Mouse (Mus musculus): ENCODE measurements around the gene Gne.

Gne gene

DNA sequence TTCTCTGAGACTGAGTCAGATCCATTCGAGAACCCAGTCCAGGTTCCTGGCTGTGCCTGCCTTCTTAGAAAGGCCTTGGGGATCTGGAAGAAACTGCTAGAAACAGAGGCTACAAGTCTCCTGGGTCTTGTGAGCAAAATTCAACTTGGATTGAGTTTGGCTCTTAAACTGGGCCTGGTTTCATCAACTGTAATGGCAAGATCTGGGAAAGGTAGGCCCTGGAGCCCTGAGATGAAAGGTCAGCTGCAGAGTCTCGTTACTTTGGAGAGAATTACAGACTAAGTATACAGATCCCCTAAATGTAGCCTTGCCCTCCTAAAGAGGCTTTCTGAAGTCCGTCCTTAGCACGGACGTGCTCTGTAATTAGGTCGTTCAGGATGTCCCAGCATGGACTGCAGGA lies 58.4 kb downstream of the Gne start:
- in situ Hi-C loops (cut with MboI, MseI): no loop called here

DNA sequence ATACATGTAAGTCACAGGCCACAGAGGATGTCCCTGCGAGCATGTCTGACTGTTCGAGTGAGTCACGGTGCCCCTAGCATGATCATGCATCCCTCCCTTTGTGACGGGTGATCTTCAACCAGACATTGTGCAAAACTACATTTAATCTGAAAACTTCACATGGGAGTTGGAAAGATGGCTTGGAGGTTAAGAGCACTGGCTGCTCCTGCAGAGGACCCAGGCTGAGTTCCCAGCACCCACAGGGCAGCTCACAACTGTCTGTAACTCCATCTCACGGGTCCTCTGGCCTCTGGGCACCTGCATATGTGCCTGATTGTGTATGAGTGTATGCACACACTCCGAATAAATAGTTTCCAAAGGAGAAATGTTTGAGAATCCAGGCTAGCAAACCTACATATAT lies 59.7 kb downstream of the Gne start:
- in situ Hi-C loops (cut with MboI, MseI): no loop called here

DNA sequence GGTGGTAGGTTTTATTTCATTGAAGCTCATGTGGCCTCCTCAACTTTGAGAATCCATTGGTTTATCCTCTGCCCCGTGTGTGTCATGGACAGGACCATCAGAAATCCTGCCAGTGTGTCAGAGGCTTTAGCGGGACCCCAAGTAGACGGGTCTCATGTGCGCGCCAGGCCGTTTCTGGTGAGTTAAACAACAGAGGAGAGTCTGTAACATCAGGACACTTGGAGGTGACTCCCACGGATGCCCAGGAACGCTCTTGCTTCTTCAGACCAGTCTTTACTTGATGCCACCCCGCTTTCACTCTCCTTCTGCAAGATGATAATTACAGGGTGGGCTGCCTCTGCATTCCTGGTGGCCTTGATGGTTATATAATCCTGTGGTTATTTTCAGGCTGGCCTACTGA lies 60.3 kb downstream of the Gne start:
- in situ Hi-C loops (cut with MboI, MseI): no loop called here

GRCm38 (mm10) chr4:44022766-44023165 lies 61.2 kb downstream of the Gne start:
- in situ Hi-C loops (cut with MboI, MseI): no loop called here

- in situ Hi-C loops (cut with MboI, MseI): no loop called here
Measured at GRCm38 (mm10) chr4:44022323-44022722, 61.7 kb downstream of the Gne start.

DNA sequence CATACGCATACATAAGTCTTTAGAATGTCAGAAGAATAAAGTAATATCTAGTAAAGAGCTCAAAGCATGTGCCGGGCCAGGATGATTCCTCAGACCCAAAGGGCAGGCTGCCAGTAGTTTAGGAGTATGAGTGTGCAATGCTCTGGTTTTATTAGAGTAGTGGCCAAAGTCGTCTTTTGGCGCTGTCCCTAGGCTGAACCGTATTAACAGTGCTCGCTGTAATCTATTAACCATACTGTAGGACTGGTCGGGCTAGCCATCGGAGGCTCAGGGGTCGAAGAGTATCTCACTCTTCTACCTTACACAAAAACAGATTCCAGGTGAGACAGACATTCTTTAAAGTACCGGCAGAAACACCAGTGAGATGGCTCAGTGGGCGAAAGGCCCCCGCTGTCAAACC lies 67.2 kb downstream of the Gne start:
- in situ Hi-C loops (cut with MboI, MseI): no loop called here

GRCm38 (mm10) chr4:44016071-44016470 lies 67.9 kb downstream of the Gne start:
- in situ Hi-C loops (cut with MboI, MseI): no loop called here

DNA sequence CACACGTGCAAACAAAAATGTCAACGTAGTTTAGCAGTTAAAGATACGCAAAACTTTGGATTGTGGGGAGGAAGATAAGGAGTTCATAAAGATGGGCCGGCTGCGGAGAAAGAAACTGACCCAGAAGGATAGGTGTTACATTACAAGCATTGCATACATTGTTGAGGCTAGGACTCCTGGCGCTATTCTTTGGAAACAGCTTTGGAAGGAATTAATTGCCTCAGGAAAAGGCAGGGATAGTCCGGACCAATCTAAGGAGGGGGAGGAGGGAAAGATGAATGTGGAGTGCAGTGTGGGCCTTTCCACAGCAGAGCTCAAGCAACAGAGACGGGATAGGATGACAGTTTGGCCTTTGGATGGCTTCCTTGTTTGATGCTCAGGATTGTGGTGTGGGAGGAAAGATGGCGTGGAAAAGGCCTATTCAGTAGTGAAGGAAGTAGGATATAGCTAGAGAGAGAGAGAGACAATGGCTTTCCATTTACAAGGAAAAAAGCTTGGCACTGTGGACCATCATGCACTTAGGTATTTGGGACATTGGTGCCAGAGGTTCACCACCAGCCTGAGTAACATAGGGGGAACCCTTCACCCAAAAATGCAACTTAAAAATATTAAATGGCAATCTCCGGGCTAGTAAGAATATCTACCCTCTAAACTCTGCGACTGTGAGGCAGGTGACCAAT lies 70.4 kb downstream of the Gne start:
- in situ Hi-C loops (cut with MboI, MseI): no loop called here

GRCm38 (mm10) chr4:44012376-44013367 lies 71.3 kb downstream of the Gne start:
- in situ Hi-C loops (cut with MboI, MseI): no loop called here

GRCm38 (mm10) chr4:44011799-44012198 lies 72.2 kb downstream of the Gne start:
- in situ Hi-C loops (cut with MboI, MseI): no loop called here

GRCm38 (mm10) chr4:44010893-44011292 lies 73.1 kb downstream of the Gne start:
- in situ Hi-C loops (cut with MboI, MseI): no loop called here

- in situ Hi-C loops (cut with MboI, MseI): no loop called here
Measured at GRCm38 (mm10) chr4:44010176-44010575, 73.8 kb downstream of the Gne start.

GRCm38 (mm10) chr4:44004623-44005409 lies 79.2 kb downstream of the Gne start:
- in situ Hi-C loops (cut with MboI, MseI): no loop called here

DNA sequence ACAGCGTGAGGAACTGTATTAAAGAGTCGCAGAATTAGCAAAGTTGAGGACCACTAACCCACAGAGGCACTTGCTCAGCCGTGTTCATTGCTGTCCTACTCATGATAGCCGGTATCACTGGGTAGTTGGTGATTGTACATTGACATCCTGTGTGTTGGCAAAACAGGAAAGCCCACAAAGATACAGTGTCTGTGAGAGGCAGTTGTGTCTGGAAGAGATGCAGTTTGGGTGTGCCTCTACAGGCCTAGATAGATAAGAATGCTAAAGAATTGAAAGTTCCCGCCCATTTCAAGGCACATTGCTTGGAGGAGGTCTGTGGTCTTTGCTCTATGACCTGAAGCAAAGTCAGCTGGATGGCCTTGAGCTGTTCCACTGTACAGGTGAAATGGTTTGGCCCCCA lies 79.9 kb downstream of the Gne start, which contains the start of gene Clta:
Clta (plus strand) TSS at position 327 of the 400 bp plus-strand sequence.
- in situ Hi-C loops (cut with MboI, MseI): no loop called here

- in situ Hi-C loops (cut with MboI, MseI): no loop called here
Measured at GRCm38 (mm10) chr4:44003622-44004021, 80.4 kb downstream of the Gne start.

DNA sequence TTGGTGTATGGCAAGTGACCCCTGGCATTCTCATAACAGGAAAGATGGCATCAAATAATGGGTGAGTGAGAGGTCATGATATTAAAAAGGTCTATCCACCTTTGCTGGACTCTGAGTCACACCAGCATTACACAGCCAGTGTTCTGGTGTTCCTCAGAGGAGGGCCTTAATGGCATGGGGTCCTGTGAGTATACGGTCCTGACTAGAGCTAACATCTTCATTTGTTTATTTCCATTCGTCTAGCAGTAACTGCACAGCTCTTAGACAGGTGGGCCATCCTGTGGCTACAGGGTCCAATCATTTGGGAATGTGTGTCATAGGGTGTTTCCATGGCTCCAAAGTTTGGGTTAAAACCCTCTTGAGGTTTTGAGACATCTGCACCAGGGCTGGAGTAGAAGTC lies 89.6 kb downstream of the Gne start:
- in situ Hi-C loops (cut with MboI, MseI): no loop called here

DNA sequence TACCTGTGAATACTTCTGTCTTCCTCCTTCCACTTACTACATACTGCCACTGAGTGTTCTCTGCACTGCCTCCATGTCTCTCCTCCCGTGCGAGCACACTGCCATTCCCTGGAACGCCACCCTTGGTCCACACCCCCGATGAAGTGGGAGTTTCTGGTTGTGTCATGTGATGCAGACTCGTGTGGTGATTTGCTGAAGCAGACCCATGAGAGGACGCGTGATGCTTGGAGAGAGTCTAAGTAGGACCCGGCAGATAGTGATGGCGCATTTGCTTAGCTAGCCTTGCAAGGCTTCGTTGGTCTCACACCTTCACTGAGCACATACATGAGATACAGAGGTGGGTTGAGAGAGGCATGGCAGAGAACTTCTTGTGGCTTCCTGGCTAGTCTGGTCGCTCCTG lies 90.9 kb downstream of the Gne start:
- in situ Hi-C loops (cut with MboI, MseI): no loop called here

DNA sequence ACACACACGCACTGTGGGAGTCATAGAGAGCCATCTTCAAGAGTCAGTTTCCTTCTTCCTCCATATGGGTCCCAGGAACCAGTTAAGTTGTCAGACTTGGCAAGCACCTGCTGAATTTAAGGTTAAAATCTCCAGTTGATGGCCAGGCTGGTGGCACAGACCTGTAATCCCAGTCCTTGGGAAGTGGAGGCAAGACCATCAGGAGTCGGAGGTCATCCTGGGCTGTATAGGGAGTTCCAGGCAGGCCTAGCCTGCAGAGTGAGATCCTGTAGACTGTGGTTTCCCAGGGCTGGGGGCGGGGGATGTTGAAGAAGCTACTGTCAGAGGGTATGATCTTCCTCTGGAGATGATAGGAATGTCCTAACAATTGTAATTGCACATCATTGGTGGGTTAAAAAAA lies 95.0 kb downstream of the Gne start:
- in situ Hi-C loops (cut with MboI, MseI): no loop called here

DNA sequence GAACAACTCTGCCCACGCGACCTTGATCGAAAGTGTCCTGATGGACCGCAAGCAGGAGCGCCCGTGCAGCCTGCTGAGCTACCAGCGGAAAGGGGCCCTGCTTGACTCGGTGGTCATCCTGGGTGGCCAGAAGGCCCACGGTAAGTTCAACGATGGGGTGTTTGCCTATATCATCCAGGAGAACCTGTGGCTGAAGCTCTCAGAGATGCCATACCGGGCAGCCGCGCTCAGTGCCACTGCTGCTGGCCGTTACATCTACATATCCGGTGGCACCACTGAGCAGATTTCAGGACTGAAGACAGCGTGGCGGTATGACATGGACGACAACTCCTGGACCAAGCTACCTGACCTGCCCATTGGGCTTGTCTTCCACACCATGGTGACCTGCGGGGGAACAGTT lies 99.7 kb downstream of the Gne start:
- in situ Hi-C loops (cut with MboI, MseI): loop anchor here (5.0 kb wide), 1 partner anchor 57 kb away; no protein-coding TSS in a partner anchor

All from T-helper 2 cell (primary cell).